25 mouse cellular contexts compared by ENCODE assay signal in the genomic region with DNA sequence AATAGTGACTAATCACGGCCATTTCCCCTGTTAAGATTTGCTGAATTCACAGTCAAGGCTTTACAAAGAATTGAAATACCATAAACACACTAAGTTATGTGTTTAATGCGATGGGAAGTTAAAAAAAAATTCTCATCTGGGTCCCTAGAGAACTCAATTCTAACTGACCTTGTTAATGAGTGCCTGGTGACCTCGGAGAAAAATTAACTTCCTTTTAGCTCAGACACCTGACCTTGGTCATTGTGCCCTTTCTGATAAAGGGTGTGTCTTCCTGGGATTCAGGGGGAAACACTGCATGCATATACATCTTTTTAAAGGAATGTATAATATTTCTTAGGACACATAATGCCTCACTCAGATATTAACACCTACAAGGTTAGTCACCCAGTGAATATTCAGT.
DNase-seq lines count a peak whose midpoint lies in the region; ATAC-seq and TF ChIP-seq lines count a peak whose summit lies in the region.
"Had no signal": no experiment of that assay in that cellular context is flagged by ENCODE, and none has a peak within 500 bp of the region (broad histone marks: within the 10 kb centered on the region; RNA-seq: fewer than 3 reads in every experiment).

No protein-coding gene starts in this region.

- H3K4me2 ChIP-seq in heart, embryonic 11.5 days, result no peak overlapping the region
- no peak overlapping the region for H3K4me2 ChIP-seq in intestine, embryonic 15.5 days (replicated peaks)
- H3K4me2 ChIP-seq in intestine, postnatal 0 days (replicated peaks; ENCODE audit: low read depth), result no peak overlapping the region
- no peak overlapping the region for H3K4me2 ChIP-seq in kidney, embryonic 15.5 days
- no peak overlapping the region for H3K4me2 ChIP-seq in intestine, embryonic 16.5 days (ENCODE audit: low read depth, low read length)
- H3K4me2 ChIP-seq: forebrain, embryonic 13.5 days; heart, embryonic 15.5 days; hindbrain, embryonic 13.5 days had no signal

- TF ChIP-seq CTCF in intestine, postnatal 0 days (IDR thresholded peaks at IDR 0.05; ENCODE audit: low read depth), result no peak

- peaks cover 37% of the 10 kb centered on the region for H3K4me1 ChIP-seq in heart, embryonic 11.5 days (ENCODE audit: control insufficient read depth, insufficient read depth, low read length)
- peaks cover 20% of the 10 kb centered on the region for H3K4me1 ChIP-seq in intestine, embryonic 15.5 days (replicated peaks)
- H3K4me1 ChIP-seq in intestine, postnatal 0 days (replicated peaks; ENCODE audit: control insufficient read depth, insufficient read depth, low read length), result peaks cover 6% of the 10 kb centered on the region
- peaks cover 46% of the 10 kb centered on the region for H3K4me1 ChIP-seq in kidney, embryonic 15.5 days
- peaks cover 29% of the 10 kb centered on the region for H3K4me1 ChIP-seq in intestine, embryonic 16.5 days (ENCODE audit: control insufficient read depth, insufficient read depth, low read length)

- DNase-seq in heart, postnatal 4 days, result no peak
- no peak for DNase-seq in kidney, postnatal 10 days
- DNase-seq: adrenal gland, postnatal 10 days; adrenal gland, postnatal 36 days; B cell, adult 2 months; cerebellum, adult 18-20 months; cerebellum, adult 9-10 months; cerebellum, postnatal 14 days; gastrocnemius, postnatal 10 days; gastrocnemius, postnatal 36 days had no signal

- H3K9me3 ChIP-seq in heart, embryonic 11.5 days (replicated peaks; ENCODE audit: control insufficient read depth, low read length), result no peaks in the 10 kb centered on the region
- no peaks in the 10 kb centered on the region for H3K9me3 ChIP-seq in intestine, embryonic 15.5 days
- H3K9me3 ChIP-seq in intestine, postnatal 0 days (ENCODE audit: control insufficient read depth), result no peaks in the 10 kb centered on the region
- H3K9me3 ChIP-seq in kidney, embryonic 15.5 days (replicated peaks), result no peaks in the 10 kb centered on the region
- H3K9me3 ChIP-seq in intestine, embryonic 16.5 days (ENCODE audit: control insufficient read depth, low read length), result no peaks in the 10 kb centered on the region
- H3K9me3 ChIP-seq: forebrain, embryonic 10.5 days; forebrain, embryonic 13.5 days; heart, embryonic 15.5 days; hindbrain, embryonic 10.5 days; hindbrain, embryonic 13.5 days had no signal

- no peak overlapping the region for H3K4me3 ChIP-seq in heart, embryonic 11.5 days (ENCODE audit: low read depth, low read length)
- no peak overlapping the region for H3K4me3 ChIP-seq in intestine, embryonic 15.5 days (replicated peaks)
- H3K4me3 ChIP-seq in intestine, postnatal 0 days (ENCODE audit: low read depth, low read length), result no peak overlapping the region
- H3K4me3 ChIP-seq in kidney, embryonic 15.5 days (replicated peaks), result no peak overlapping the region
- H3K4me3 ChIP-seq in intestine, embryonic 16.5 days (ENCODE audit: low read length), result no peak overlapping the region
- H3K4me3 ChIP-seq: forebrain, embryonic 10.5 days; forebrain, embryonic 13.5 days; heart, embryonic 15.5 days; hindbrain, embryonic 10.5 days; hindbrain, embryonic 13.5 days had no signal

- ATAC-seq in heart, embryonic 11.5 days (replicated peaks; ENCODE audit: insufficient number of reproducible peaks, low FRiP score, low TSS enrichment), result no peak
- peak; percentile 27; the same call in 1 of the 2 replicates for ATAC-seq in intestine, embryonic 15.5 days
- no peak for ATAC-seq in intestine, postnatal 0 days
- ATAC-seq in kidney, embryonic 15.5 days (replicated peaks; ENCODE audit: low FRiP score), result no peak
- ATAC-seq in intestine, embryonic 16.5 days, result peak; percentile 12
- ATAC-seq: forebrain, embryonic 13.5 days; forebrain, embryonic 16.5 days; hindbrain, embryonic 16.5 days; Patski had no signal

- H3K27ac ChIP-seq in heart, embryonic 11.5 days (ENCODE audit: low read depth, low read length), result 0 out of 2 replicates have a peak overlapping the region, but pooled peaks have one; percentile 35
- H3K27ac ChIP-seq in intestine, embryonic 15.5 days, result no peak overlapping the region
- no peak overlapping the region for H3K27ac ChIP-seq in intestine, postnatal 0 days (ENCODE audit: low read depth, low read length)
- H3K27ac ChIP-seq in kidney, embryonic 15.5 days, result peak overlapping the region; percentile 49; the same call in 1 of the 2 replicates
- H3K27ac ChIP-seq in intestine, embryonic 16.5 days (ENCODE audit: low read length), result no peak overlapping the region
- H3K27ac ChIP-seq: forebrain, embryonic 13.5 days; heart, embryonic 15.5 days; hindbrain, embryonic 10.5 days had no signal

- no peak overlapping the region for H3K9ac ChIP-seq in heart, embryonic 11.5 days (ENCODE audit: low read depth, low read length)
- no peak overlapping the region for H3K9ac ChIP-seq in intestine, embryonic 15.5 days
- H3K9ac ChIP-seq in intestine, postnatal 0 days (ENCODE audit: low read depth, low read length), result no peak overlapping the region
- no peak overlapping the region for H3K9ac ChIP-seq in kidney, embryonic 15.5 days
- H3K9ac ChIP-seq in intestine, embryonic 16.5 days (ENCODE audit: low read depth, low read length), result no peak overlapping the region
- H3K9ac ChIP-seq: forebrain, embryonic 13.5 days; heart, embryonic 15.5 days; hindbrain, embryonic 13.5 days had no signal

- 51% methylated on average over 3 of the region's 3 CpGs for WGBS in heart, embryonic 11.5 days (ENCODE audit: insufficient replicate concordance)
- WGBS in intestine, embryonic 15.5 days, result 54% methylated on average over 3 of the region's 3 CpGs
- 45% methylated on average over 3 of the region's 3 CpGs for WGBS in intestine, postnatal 0 days
- 54% methylated on average over 3 of the region's 3 CpGs for WGBS in kidney, embryonic 15.5 days
- 53% methylated on average over 3 of the region's 3 CpGs for WGBS in intestine, embryonic 16.5 days

- H3K36me3 ChIP-seq in heart, embryonic 11.5 days (ENCODE audit: control insufficient read depth, insufficient read depth, low read length), result no peaks in the 10 kb centered on the region
- H3K36me3 ChIP-seq in intestine, embryonic 15.5 days, result no peaks in the 10 kb centered on the region
- H3K36me3 ChIP-seq in intestine, postnatal 0 days (ENCODE audit: control insufficient read depth, insufficient read depth), result 0 out of 2 replicates have a peak, but pooled peaks cover 3% of the 10 kb centered on the region
- peaks cover 20% of the 10 kb centered on the region for H3K36me3 ChIP-seq in kidney, embryonic 15.5 days
- no peaks in the 10 kb centered on the region for H3K36me3 ChIP-seq in intestine, embryonic 16.5 days (ENCODE audit: control insufficient read depth, insufficient read depth, low read length)
- H3K36me3 ChIP-seq: G1E; heart, embryonic 15.5 days; hindbrain, embryonic 13.5 days had no signal

- H3K27me3 ChIP-seq in heart, embryonic 11.5 days (ENCODE audit: control insufficient read depth, insufficient read depth, low read length), result no peaks in the 10 kb centered on the region
- H3K27me3 ChIP-seq in intestine, embryonic 15.5 days (replicated peaks), result 0 out of 2 replicates have a peak, but pooled peaks cover 2% of the 10 kb centered on the region
- no peaks in the 10 kb centered on the region for H3K27me3 ChIP-seq in intestine, postnatal 0 days (replicated peaks; ENCODE audit: control insufficient read depth, insufficient read depth, low read length)
- no peaks in the 10 kb centered on the region for H3K27me3 ChIP-seq in kidney, embryonic 15.5 days
- H3K27me3 ChIP-seq in intestine, embryonic 16.5 days (replicated peaks; ENCODE audit: control insufficient read depth, insufficient read depth, low read length), result no peaks in the 10 kb centered on the region
- H3K27me3 ChIP-seq: CH12.LX; forebrain, embryonic 13.5 days; heart, embryonic 15.5 days; hindbrain, embryonic 13.5 days; Patski had no signal

Comparison
In these comparisons a context has a peak if more than half of its experiments do, and no peak if none do; other contexts are left out.
1. ATAC-seq: peak in intestine, embryonic 15.5 days (single experiment) and intestine, embryonic 16.5 days (single experiment); none in heart, embryonic 11.5 days (single experiment), intestine, postnatal 0 days (single experiment) and kidney, embryonic 15.5 days (single experiment).
2. H3K27ac ChIP-seq: peak in heart, embryonic 11.5 days (single experiment) and kidney, embryonic 15.5 days (single experiment); none in intestine, embryonic 15.5 days (single experiment), intestine, postnatal 0 days (single experiment) and intestine, embryonic 16.5 days (single experiment).